Mouse (Mus musculus): ENCODE data around the gene Acly.

DNA sequence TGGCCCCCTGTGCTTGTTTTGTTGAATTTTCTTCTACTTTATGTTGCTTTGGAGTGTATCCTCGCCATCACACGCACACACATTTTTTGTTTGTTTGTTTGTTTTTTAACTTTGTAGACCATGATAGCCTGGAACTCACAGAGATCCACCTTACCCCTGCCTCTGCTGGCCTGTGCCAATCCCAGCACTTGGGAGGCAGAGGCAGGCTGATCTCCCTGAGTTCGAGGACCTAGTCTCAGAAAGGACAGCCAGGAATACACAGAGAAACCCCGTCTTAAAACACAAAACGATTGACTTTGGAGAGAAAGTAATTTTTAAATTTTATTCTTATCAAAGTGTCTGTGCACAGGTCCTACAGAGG lies 54.9 kb downstream of the Acly start:
- TF ChIP-seq POLR2A (IDR thresholded peaks at IDR 0.05; ENCODE audit: control insufficient read depth, low read depth, low read length), result no peak
- TF ChIP-seq CTCF (IDR thresholded peaks at IDR 0.05; ENCODE audit: control insufficient read depth, insufficient read depth, insufficient replicate concordance, low read depth, low read length), result no peak

Data from testis, adult 2 months (tissue).